Mouse (Mus musculus): Measurements from ENCODE around the gene Glyr1. TPM values are rescaled to one million over a fixed set of nuclear protein-coding genes. Genes with fewer than 3 reads are reported as not detected.

The Glyr1 gene
- total RNA-seq, 4 experiments from 2014 or later = 31.2 to 34.1 (median 33.6) TPM

Other genes with a start within 250 kb of the Glyr1 start
- not detected for gene 4930562C15Rik, start 214.4 kb downstream of the Glyr1 start, total RNA-seq (2022)
- 10 to 100 TPM; 28.6 to 40.8 (median 34.3) TPM for gene Ubald1, start 169.5 kb downstream of the Glyr1 start, total RNA-seq (2022)
- gene Mgrn1, start 163.6 kb downstream of the Glyr1 start, total RNA-seq (2022) = 10 to 100 TPM; 52.1 to 66.7 (median 55.3) TPM
- 10 to 100 TPM; 10.0 to 12.9 (median 12.7) TPM for gene Nudt16l1, start 111.1 kb downstream of the Glyr1 start, total RNA-seq (2022)
- 10 to 100 TPM in 3 of 4 experiments, 1 to 10 TPM in 1; 8.1 to 14.2 (median 12.0) TPM for gene Anks3, start 85.7 kb downstream of the Glyr1 start, total RNA-seq (2022)
- not detected for gene Sept12, start 52.0 kb downstream of the Glyr1 start, total RNA-seq (2022)
- not detected for gene Smim22, start 42.6 kb downstream of the Glyr1 start, total RNA-seq (2022)
- gene Rogdi, start 36.3 kb downstream of the Glyr1 start, total RNA-seq (2022) = 1 to 10 TPM; 4.4 to 7.8 (median 6.0) TPM
- 10 to 100 TPM; 21.9 to 25.6 (median 23.0) TPM for gene Ubn1, start 194 bp upstream of the Glyr1 start, total RNA-seq (2022)
- gene Ppl, start 82.6 kb upstream of the Glyr1 start, total RNA-seq (2022) = 1 to 10 TPM; 2.1 to 4.6 (median 3.4) TPM
- 10 to 100 TPM in 2 of 4 experiments, 1 to 10 TPM in 2; 8.2 to 10.6 (median 9.9) TPM for gene Sec14l5, start 97.2 kb upstream of the Glyr1 start, total RNA-seq (2022)
- gene Nagpa, start 154.1 kb upstream of the Glyr1 start, total RNA-seq (2022) = 1 to 10 TPM; 6.2 to 7.3 (median 6.6) TPM
- gene AU021092, start 172.4 kb upstream of the Glyr1 start, total RNA-seq (2022) = 1 to 10 TPM; 2.7 to 3.5 (median 3.0) TPM
- 10 to 100 TPM; 10.5 to 11.8 (median 11.0) TPM for gene Alg1, start 183.8 kb upstream of the Glyr1 start, total RNA-seq (2022)
- gene Eef2kmt, start 206.1 kb upstream of the Glyr1 start, total RNA-seq (2022) = 1 to 10 TPM; 6.7 to 10.0 (median 8.0) TPM

All from gastrocnemius, adult 8-10 months (tissue).